Mouse (Mus musculus) neural tube, embryonic 13.5 days (tissue): ENCODE measurements at regions not wholly inside any gene's neighbourhood (a gene's known extent, or its start where the extent isn't known, plus 50 kb on each side); places are given as distances from the start of the nearest gene placed in this dataset.

Experiments used
- ATAC-seq: fragments of 200-750 bp; cut with Nextera tagmentation; 2 replicates; pipeline ENCODE4 v1.8.0; 2017; ENCODE audit warnings: low read depth, mild to moderate bottlenecking, moderate TSS enrichment, moderate library complexity
- H3K27ac ChIP-seq: fragments of 300-500 bp; sonication (generic); replicated peaks from 2 replicates; pipeline ENCODE4 v1.5.1; 2015; ENCODE audit warnings: moderate library complexity, mild to moderate bottlenecking, inconsistent platforms
- H3K27me3 ChIP-seq: fragments of 300-500 bp; sonication (generic); 2 replicates; pipeline ENCODE4 v1.6.1; 2015; ENCODE audit warnings: mild to moderate bottlenecking, inconsistent platforms
- H3K36me3 ChIP-seq: fragments of 300-500 bp; sonication (generic); 2 replicates; pipeline ENCODE4 v1.6.1; 2015; ENCODE audit warnings: mild to moderate bottlenecking, inconsistent platforms
- H3K4me1 ChIP-seq: fragments of 300-500 bp; sonication (generic); replicated peaks from 2 replicates; pipeline ENCODE4 v1.6.1; 2015; ENCODE audit warnings: inconsistent platforms
- H3K4me2 ChIP-seq: fragments of 300-500 bp; sonication (generic); 2 replicates; pipeline ENCODE4 v1.6.1; 2015; ENCODE audit warnings: inconsistent platforms, mild to moderate bottlenecking, moderate library complexity
- H3K4me3 ChIP-seq: fragments of 300-500 bp; sonication (generic); 2 replicates; pipeline ENCODE4 v1.5.1; 2015; ENCODE audit warnings: mild to moderate bottlenecking, inconsistent platforms
- H3K9ac ChIP-seq: fragments of 300-500 bp; sonication (generic); 2 replicates; pipeline ENCODE4 v1.6.1; 2015; ENCODE audit warnings: moderate library complexity, mild to moderate bottlenecking, inconsistent platforms
- H3K9me3 ChIP-seq: fragments of 300-500 bp; sonication (generic); 2 replicates; pipeline ENCODE4 v1.6.1; 2016; ENCODE audit warnings: inconsistent platforms
- WGBS: fragments of 180-500 bp; shearing (Covaris S2); methylation state at CpG from one replicate; pipeline ENCODE4 v1.1.7; 2015; 5-methylcytosine and 5-hydroxymethylcytosine counted together

DNA sequence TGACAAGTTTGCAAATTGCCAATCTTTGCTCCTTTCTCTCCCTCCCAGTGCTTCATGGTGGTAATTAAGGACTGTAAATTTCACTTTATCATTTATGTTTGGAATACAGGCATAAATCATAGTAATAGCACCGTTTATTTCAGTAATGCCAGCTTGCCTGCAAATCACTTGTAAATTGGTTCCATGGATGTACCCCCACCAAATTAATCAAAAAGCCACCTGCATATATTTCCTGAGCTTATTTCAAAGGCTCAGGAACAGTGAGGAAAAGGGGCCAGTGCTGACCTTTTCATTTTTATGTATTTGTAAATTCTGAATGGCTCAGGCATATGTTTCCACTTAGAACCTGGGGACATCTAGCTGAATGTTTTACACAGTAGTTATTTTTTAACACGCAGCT lies 115.0 kb downstream of the D3Ertd751e start:
- 58% methylated on average over 2 of the region's 2 CpGs for WGBS
- 0 out of 2 replicates have a peak, but pooled peaks cover 7% of the 10 kb centered on the region for H3K4me1 ChIP-seq
- no peak overlapping the region for H3K9ac ChIP-seq
- H3K4me2 ChIP-seq: no peak overlapping the region
- no peak overlapping the region for H3K4me3 ChIP-seq
- H3K9me3 ChIP-seq: no peaks in the 10 kb centered on the region
- no peaks in the 10 kb centered on the region for H3K27me3 ChIP-seq
- no peak for ATAC-seq
- no peaks in the 10 kb centered on the region for H3K36me3 ChIP-seq
- no peak overlapping the region for H3K27ac ChIP-seq

DNA sequence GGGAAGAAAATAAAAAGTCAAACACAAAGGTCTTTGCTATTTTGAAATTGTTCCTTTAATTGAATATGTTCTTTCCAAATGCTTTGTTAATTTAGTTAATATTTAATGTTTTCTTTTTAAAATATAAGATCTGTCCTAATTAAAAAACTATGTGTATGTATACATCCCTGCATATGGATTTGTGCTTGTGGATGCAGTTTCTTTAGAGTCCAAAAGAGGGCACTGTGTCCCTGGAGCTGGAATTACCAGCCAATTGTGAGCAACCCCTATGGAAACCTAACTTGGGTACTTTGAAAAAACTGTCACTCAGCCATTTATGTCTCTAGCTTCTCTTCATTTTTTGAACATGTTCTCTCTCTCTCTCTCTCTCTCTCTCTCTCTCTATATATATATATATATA lies 120.3 kb downstream of the D3Ertd751e start:
- Histone ChIP-seq H3K9ac (no peak overlapping the region), H3K4me1 (no peaks in the 10 kb centered on the region), H3K27ac (no peak overlapping the region), H3K27me3 (no peaks in the 10 kb centered on the region), H3K4me3 (no peak overlapping the region), H3K9me3 (no peaks in the 10 kb centered on the region), H3K36me3 (no peaks in the 10 kb centered on the region), H3K4me2 (no peak overlapping the region)
- ATAC-seq: no peak

DNA sequence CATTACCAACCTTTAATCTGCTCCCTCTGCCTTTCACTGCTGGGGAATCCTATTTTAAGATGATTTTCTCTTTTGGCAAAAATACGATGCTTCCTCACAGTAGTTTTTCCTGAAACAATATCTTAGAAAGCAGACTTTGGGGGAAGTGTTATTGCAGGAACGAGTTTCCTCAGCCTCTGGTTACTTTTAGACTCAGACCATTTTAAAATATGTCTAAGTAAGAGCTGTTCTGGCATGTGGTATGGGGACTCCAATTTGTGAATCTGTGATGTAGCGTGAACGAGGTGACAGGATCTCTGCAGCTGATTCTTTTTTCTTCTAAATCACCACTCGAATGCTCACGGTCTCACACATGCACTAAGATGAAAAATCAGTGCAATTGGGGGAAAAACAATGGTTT lies 166.5 kb downstream of the D3Ertd751e start:
- Histone ChIP-seq H3K27me3 (no peaks in the 10 kb centered on the region), H3K4me3 (no peak overlapping the region), H3K9ac (no peak overlapping the region), H3K36me3 (no peaks in the 10 kb centered on the region), H3K4me2 (no peak overlapping the region), H3K9me3 (no peaks in the 10 kb centered on the region), H3K27ac (no peak overlapping the region), H3K4me1 (no peaks in the 10 kb centered on the region)
- no peak for ATAC-seq
- WGBS: 82% methylated on average over 6 of the region's 6 CpGs

DNA sequence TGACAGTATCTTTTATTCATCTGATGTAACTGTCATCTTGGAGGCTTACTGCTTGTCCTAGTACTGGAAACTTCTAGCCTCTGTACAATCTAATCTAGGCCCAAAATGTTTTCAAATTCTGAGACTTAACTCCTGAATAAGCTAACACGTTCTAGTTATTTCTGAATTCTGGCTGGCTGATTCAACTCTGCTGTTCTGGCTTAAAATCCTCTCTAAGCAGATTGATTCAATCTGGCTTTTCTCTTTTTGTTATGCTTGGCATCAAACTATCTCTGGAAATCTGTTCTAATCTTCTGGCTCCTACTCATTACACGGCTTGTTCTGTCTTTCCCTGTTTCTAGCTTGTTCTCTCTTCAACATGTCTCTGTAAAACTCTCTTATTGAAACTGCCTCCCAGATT lies 170.8 kb downstream of the D3Ertd751e start:
- H3K9ac ChIP-seq: no peak overlapping the region
- H3K27ac ChIP-seq: no peak overlapping the region
- H3K4me2 ChIP-seq: no peak overlapping the region
- ATAC-seq: no peak
- no peaks in the 10 kb centered on the region for H3K4me1 ChIP-seq
- WGBS: 94% methylated on average over 2 of the region's 2 CpGs
- H3K9me3 ChIP-seq: no peaks in the 10 kb centered on the region
- no peak overlapping the region for H3K4me3 ChIP-seq
- no peaks in the 10 kb centered on the region for H3K36me3 ChIP-seq
- no peaks in the 10 kb centered on the region for H3K27me3 ChIP-seq

DNA sequence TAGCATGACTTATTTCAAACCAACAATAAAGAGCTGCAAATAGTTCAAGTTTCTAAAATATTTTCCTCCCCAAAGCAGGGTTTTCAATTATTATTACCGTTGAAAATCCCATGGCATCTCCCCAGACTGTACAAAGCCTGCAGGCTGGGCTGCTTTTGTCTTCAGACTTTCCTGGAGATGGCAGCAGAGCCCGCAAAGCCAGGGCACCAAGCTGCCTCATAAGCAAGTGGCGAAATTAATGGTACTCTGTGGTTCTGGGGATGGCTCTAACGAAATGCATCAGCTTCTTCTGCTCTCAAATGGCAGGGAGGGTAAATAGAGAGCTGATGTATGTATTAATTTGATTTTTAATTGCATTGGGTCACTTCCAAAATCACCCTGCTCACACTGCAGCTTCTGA lies 197.4 kb downstream of the D3Ertd751e start:
- no peaks in the 10 kb centered on the region for H3K36me3 ChIP-seq
- 52% methylated on average over 4 of the region's 4 CpGs for WGBS
- H3K9me3 ChIP-seq: no peaks in the 10 kb centered on the region
- no peak overlapping the region for H3K27ac ChIP-seq
- H3K4me3 ChIP-seq: no peak overlapping the region
- no peak overlapping the region for H3K9ac ChIP-seq
- peaks cover 9% of the 10 kb centered on the region for H3K4me1 ChIP-seq
- no peak overlapping the region for H3K4me2 ChIP-seq
- peak; percentile 79; the same call in 1 of the 2 replicates for ATAC-seq
- no peaks in the 10 kb centered on the region for H3K27me3 ChIP-seq

DNA sequence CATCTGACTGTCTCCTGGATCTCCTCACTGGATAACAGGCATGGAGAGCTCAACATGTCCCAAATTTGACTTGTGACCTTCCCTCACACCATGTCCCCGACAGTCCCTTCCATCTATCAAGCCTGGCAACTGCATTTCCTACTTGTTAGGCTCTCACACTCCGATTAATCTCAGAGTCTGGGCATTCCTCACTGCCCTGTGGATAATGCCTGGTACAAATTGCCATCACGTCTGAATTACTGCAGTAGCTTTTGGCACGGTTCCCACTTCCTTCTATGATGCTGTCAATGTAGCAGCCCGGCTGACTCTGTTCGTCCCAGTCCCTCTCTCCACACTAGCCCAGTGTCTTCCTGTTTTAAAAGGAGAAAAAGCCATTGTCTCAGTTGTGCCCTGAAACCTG lies 200.6 kb downstream of the D3Ertd751e start:
- no peaks in the 10 kb centered on the region for H3K9me3 ChIP-seq
- H3K36me3 ChIP-seq: no peaks in the 10 kb centered on the region
- peaks cover 9% of the 10 kb centered on the region for H3K4me1 ChIP-seq
- no peak overlapping the region for H3K27ac ChIP-seq
- H3K4me3 ChIP-seq: no peak overlapping the region
- 17% methylated on average over 6 of the region's 6 CpGs for WGBS
- no peak overlapping the region for H3K4me2 ChIP-seq
- no peak overlapping the region for H3K9ac ChIP-seq
- ATAC-seq: peak; percentile 77
- no peaks in the 10 kb centered on the region for H3K27me3 ChIP-seq

DNA sequence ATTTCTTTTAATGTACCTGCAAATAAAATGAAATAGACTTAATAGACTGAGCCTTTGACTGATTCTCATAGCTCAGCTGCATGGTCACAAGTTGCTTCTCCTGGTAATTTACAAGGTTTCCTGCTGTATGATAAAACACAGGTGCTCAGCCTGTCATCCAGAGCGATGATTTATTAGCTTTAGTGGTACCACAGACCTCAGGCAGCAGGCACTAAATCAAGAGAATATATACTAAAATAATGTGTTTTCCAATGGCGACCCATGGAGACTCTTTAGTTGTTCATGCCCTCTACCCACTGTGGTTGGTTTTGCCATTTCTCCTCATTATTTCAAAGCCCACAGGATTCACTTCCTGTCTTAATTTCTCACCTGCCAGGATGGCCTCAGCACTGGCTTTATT lies 207.0 kb downstream of the D3Ertd751e start:
- Histone ChIP-seq H3K27me3 (no peaks in the 10 kb centered on the region), H3K4me2 (no peak overlapping the region), H3K9me3 (no peaks in the 10 kb centered on the region), H3K36me3 (no peaks in the 10 kb centered on the region), H3K4me3 (no peak overlapping the region), H3K4me1 (no peaks in the 10 kb centered on the region), H3K27ac (no peak overlapping the region), H3K9ac (no peak overlapping the region)
- WGBS: 90% methylated on average over 2 of the region's 2 CpGs
- no peak for ATAC-seq

DNA sequence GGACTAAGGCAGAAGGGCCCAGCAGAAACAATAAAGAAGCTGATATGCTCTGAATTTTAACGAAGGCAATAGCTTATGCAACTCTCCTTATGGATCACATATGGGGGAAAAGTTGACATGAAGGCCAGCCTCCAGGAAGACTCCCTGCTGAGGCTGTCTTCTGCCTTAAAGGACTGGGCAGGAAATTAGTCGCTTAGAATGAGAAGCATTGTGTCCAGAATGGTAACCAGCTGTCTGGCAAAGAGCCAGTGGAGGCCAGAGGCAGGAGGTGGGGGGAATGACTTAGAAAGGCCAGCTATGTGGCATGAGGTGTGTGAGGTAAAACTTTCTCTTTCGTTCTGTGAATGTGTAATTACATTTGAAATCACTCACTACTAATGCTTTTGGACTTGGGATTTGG lies 215.0 kb downstream of the D3Ertd751e start:
- H3K4me3 ChIP-seq: no peak overlapping the region
- WGBS: 45% methylated on average over 3 of the region's 3 CpGs
- no peaks in the 10 kb centered on the region for H3K27me3 ChIP-seq
- H3K4me2 ChIP-seq: no peak overlapping the region
- no peaks in the 10 kb centered on the region for H3K9me3 ChIP-seq
- H3K27ac ChIP-seq: no peak overlapping the region
- no peaks in the 10 kb centered on the region for H3K36me3 ChIP-seq
- no peak for ATAC-seq
- H3K4me1 ChIP-seq: peaks cover 16% of the 10 kb centered on the region
- H3K9ac ChIP-seq: no peak overlapping the region

DNA sequence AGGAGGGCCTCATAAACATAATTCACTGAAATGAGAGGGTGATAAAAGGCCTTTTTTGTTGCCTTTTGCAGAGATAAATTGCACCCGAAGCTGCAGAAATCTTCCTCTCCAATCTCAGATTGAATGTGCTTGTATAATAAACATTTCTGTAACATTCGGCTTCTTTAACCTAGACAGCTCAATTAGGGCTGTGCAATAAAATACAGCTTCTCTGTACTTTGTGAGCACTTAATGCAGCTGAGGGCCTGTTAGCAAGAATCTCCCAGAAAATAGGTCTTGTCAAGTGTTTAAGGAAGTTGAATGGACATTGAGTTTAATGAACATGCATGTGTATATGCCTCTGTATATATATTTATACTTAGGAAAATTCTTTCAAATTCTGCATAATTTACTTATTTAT lies 217.8 kb downstream of the D3Ertd751e start:
- H3K27me3 ChIP-seq: no peaks in the 10 kb centered on the region
- 0 out of 2 replicates have a peak, but pooled peaks have one; percentile 50 for ATAC-seq
- no peaks in the 10 kb centered on the region for H3K36me3 ChIP-seq
- H3K4me3 ChIP-seq: no peak overlapping the region
- 47% methylated on average over 2 of the region's 2 CpGs for WGBS
- H3K27ac ChIP-seq: no peak overlapping the region
- H3K4me2 ChIP-seq: no peak overlapping the region
- H3K9me3 ChIP-seq: no peaks in the 10 kb centered on the region
- peaks cover 16% of the 10 kb centered on the region for H3K4me1 ChIP-seq
- H3K9ac ChIP-seq: no peak overlapping the region

DNA sequence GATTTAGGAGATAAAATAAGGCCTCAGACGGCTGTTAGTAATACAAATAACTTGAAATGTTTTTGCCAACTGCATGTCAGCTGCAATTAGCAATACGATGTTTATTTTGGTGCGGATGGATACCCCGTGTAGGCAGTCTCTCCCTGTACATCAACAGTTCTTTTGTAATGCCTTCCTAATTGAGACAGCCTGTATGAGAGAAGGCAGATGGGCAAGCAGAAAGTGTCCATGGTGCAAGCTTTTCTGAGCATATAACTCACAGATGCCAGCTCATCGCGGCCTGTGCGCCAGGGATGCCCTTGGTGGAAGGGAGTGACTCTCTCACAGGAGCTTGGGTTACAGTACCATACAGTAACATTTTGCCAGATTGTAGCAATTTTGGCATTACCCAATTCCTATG lies 220.5 kb downstream of the D3Ertd751e start:
- ATAC-seq: no peak
- Histone ChIP-seq H3K9me3 (no peaks in the 10 kb centered on the region), H3K27me3 (no peaks in the 10 kb centered on the region), H3K36me3 (no peaks in the 10 kb centered on the region), H3K4me1 (peaks cover 9% of the 10 kb centered on the region; the same call in 1 of the 2 replicates), H3K27ac (no peak overlapping the region), H3K4me2 (no peak overlapping the region), H3K9ac (no peak overlapping the region), H3K4me3 (no peak overlapping the region)
- 85% methylated on average over 7 of the region's 7 CpGs for WGBS

DNA sequence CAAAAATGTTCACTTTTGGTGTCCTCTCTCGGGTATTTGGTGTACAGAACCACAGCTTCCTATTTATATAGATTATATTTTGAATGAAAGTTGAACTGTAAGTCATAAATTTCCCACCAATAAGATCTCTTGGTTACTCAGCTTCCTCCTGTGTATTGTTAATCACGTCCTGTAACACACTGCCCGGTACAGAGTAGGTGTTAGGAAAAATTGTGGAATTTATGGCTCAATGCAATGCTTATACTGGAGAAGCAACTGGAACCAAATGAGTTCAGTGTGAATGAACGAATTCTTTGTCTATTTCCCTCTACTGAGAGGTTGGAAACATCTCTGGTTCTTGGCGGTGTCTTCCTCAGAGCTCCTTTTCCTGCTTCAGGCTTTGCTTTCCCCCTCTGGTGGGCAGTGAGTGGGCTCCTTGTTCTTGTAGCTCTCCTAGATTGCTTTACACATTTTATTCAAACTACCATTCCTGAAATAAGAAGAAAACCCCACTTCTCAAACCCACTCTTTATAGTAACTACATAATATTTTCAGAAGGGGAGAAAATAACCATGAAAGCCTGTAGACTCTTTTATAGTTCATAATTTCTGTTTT lies 264.4 kb downstream of the D3Ertd751e start:
- Histone ChIP-seq H3K36me3 (no peaks in the 10 kb centered on the region), H3K27me3 (no peaks in the 10 kb centered on the region), H3K4me1 (no peaks in the 10 kb centered on the region), H3K4me2 (no peak overlapping the region), H3K27ac (no peak overlapping the region), H3K4me3 (no peak overlapping the region), H3K9ac (no peak overlapping the region), H3K9me3 (no peaks in the 10 kb centered on the region)
- 65% methylated on average over 5 of the region's 5 CpGs for WGBS
- no peak for ATAC-seq

DNA sequence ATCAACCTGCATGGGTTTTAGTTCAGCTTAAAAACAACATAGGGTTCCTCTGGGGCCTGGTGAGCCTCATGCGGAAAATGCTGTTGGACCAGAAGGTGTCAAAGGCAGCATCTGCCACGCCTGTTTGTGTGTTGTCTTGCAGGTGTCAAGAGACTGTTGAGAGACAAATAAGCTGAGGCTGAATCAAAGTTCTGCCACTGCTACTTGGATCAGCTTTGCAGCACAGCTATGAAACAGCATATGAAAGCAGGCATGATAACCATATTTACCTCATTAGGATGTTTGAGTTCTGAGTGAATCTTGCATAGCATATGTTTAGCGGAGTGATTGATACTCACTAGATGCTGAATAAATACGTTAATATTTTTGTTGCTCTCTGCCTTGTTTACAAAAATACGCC lies 280.8 kb downstream of the D3Ertd751e start:
- whole genome bisulfite sequencing: 84% methylated on average over 5 of the region's 5 CpGs
- H3K9ac ChIP-seq: no peak overlapping the region

DNA sequence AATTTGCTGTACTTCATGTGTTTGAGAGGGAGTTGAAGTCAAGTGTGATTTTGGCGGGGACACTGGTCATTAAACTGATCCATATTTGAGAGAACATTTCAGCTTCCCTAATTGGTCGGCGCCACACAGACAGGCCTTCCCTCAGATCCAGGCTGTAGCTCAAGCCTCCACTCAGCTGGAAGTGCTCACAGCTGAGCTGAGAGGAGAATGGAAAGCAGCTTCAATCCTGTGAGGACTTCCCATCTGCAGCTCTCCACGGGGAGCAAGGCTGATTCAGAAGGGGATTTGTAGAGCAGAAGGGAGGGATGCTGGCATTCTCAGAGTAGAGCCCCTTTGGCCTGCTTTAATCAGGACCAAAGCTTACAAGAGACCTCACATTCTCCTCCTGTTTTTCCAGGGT lies 297.2 kb downstream of the D3Ertd751e start:
- H3K27me3 ChIP-seq: no peaks in the 10 kb centered on the region
- 37% methylated on average over 4 of the region's 4 CpGs for WGBS
- no peak overlapping the region for H3K27ac ChIP-seq
- no peak overlapping the region for H3K4me3 ChIP-seq
- no peak overlapping the region for H3K4me2 ChIP-seq
- no peaks in the 10 kb centered on the region for H3K36me3 ChIP-seq
- no peaks in the 10 kb centered on the region for H3K4me1 ChIP-seq
- no peak for ATAC-seq
- no peak overlapping the region for H3K9ac ChIP-seq
- no peaks in the 10 kb centered on the region for H3K9me3 ChIP-seq

More for the DNA sequence above, 280.8 kb downstream of the D3Ertd751e start:
- Histone ChIP-seq H3K36me3 (no peaks in the 10 kb centered on the region), H3K9me3 (no peaks in the 10 kb centered on the region), H3K4me2 (no peak overlapping the region), H3K27me3 (no peaks in the 10 kb centered on the region), H3K4me1 (no peaks in the 10 kb centered on the region), H3K27ac (no peak overlapping the region), H3K4me3 (no peak overlapping the region)
- ATAC-seq: no peak
